In the genomic region with DNA sequence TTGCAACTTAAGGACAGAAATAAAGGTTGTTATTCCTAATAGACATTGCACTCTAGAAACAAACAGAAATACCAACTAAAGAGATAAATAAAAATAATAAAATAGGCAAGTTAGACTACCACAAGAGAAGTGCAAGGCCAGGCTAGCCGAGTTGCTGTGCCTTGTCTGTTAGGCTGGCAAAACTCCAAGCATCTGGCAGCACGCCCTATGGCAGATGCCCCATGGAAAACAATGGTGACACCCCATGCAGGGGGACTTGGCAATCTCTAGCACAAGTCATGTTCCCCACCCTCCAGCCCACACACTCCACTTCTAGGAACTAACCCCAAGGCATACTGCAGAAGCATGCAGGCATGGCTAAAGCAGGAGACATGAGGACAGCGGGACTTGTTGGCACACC, we compare ENCODE assay signal across 12 mouse cellular contexts. TPM values are rescaled to one million over a fixed set of nuclear protein-coding genes. Genes with fewer than 3 reads are reported as not detected.
A peak's percentile ranks its signal among the peaks of the same experiment; 100 is the strongest.
DNase-seq lines count a peak whose midpoint lies in the region; ATAC-seq lines count a peak whose summit lies in the region.
"Had no signal": no experiment of that assay in that cellular context is flagged by ENCODE, and none has a peak within 500 bp of the region (broad histone marks: within the 10 kb centered on the region; RNA-seq: fewer than 3 reads in every experiment).

No protein-coding gene starts in this region.

- DNase-seq in heart, adult 18-20 months: peak; percentile 26 to 64
- DNase-seq in heart, adult 11 months: no peak
- peak; percentile 62 for DNase-seq in midbrain, embryonic 14.5 days
- no peak for DNase-seq in midbrain, embryonic 10.5 days (ENCODE audit: low spot score)
- DNase-seq in adrenal gland, postnatal 36 days: peak; percentile 79
- DNase-seq in layer of hippocampus, postnatal 10 days (ENCODE audit: low spot score in 2 of 2): peak; percentile 59 to 71
- DNase-seq in left cerebral cortex, adult 9 months (ENCODE audit: low spot score in 2 of 2): no peak
- no peak for DNase-seq in kidney, adult 18-20 months
- DNase-seq: thymus, adult 2 months had no signal

- no peak overlapping the region for H3K4me2 ChIP-seq in midbrain, embryonic 14.5 days (ENCODE audit: low read length)
- H3K4me2 ChIP-seq: liver, embryonic 15.5 days had no signal

- H3K36me3 ChIP-seq in midbrain, embryonic 14.5 days (ENCODE audit: control insufficient read depth, insufficient read depth, low read length): no peaks in the 10 kb centered on the region
- H3K36me3 ChIP-seq in midbrain, embryonic 10.5 days: no peaks in the 10 kb centered on the region
- H3K36me3 ChIP-seq: liver, embryonic 15.5 days had no signal

- 68% methylated on average over 3 of the region's 3 CpGs for WGBS in midbrain, embryonic 14.5 days
- 85% methylated on average over 3 of the region's 3 CpGs for WGBS in midbrain, embryonic 10.5 days

- no peak overlapping the region for H3K4me3 ChIP-seq in midbrain, embryonic 14.5 days (replicated peaks; ENCODE audit: low read depth, low read length)
- no peak overlapping the region for H3K4me3 ChIP-seq in midbrain, embryonic 10.5 days
- H3K4me3 ChIP-seq: liver, embryonic 15.5 days had no signal

- H3K27me3 ChIP-seq in midbrain, embryonic 14.5 days (ENCODE audit: control insufficient read depth, insufficient read depth, low read length): no peaks in the 10 kb centered on the region
- peaks cover 9% of the 10 kb centered on the region for H3K27me3 ChIP-seq in midbrain, embryonic 10.5 days (ENCODE audit: low read depth, poor library complexity, severe bottlenecking)
- H3K27me3 ChIP-seq: liver, embryonic 15.5 days had no signal

- H3K9ac ChIP-seq in midbrain, embryonic 14.5 days (replicated peaks; ENCODE audit: low read length): no peak overlapping the region
- H3K9ac ChIP-seq: liver, embryonic 15.5 days had no signal

- H3K27ac ChIP-seq in midbrain, embryonic 14.5 days (replicated peaks; ENCODE audit: low read depth, low read length): no peak overlapping the region
- H3K27ac ChIP-seq in midbrain, embryonic 10.5 days (replicated peaks): no peak overlapping the region
- H3K27ac ChIP-seq: liver, embryonic 15.5 days had no signal

- no peak for ATAC-seq in midbrain, embryonic 14.5 days (ENCODE audit: low FRiP score, low TSS enrichment)
- ATAC-seq: CD4-positive, CD25-positive, alpha-beta regulatory T cell, adult 4 months had no signal

- H3K9me3 ChIP-seq in midbrain, embryonic 14.5 days (ENCODE audit: control insufficient read depth, low read length): no peaks in the 10 kb centered on the region
- no peaks in the 10 kb centered on the region for H3K9me3 ChIP-seq in midbrain, embryonic 10.5 days (replicated peaks)
- H3K9me3 ChIP-seq: liver, embryonic 15.5 days had no signal

- H3K4me1 ChIP-seq in midbrain, embryonic 14.5 days (ENCODE audit: control insufficient read depth, insufficient read depth, low read length): peaks cover 17% of the 10 kb centered on the region
- H3K4me1 ChIP-seq in midbrain, embryonic 10.5 days: peaks cover 42% of the 10 kb centered on the region
- H3K4me1 ChIP-seq: liver, embryonic 15.5 days had no signal

RNA-seq across cellular contexts. Expression of a gene that starts 47.6 kb away (rescaled TPM):
- total RNA-seq in heart, adult 18-20 months (2021): 1 to 10 TPM; 4.2 to 4.3 TPM
- polyA plus RNA-seq in midbrain, embryonic 14.5 days (2014; fragmentation: Nextera tagmentation; extraction: Ambion mirVana): 215 and 238 TPM in 2 replicates
- polyA plus RNA-seq in midbrain, embryonic 10.5 days (2016; fragmentation: Nextera tagmentation; extraction: Ambion mirVana): 107 and 159 TPM in 2 replicates
- total RNA-seq in adrenal gland, postnatal 36 days (2021): 1 to 10 TPM in 1 of 2 experiments, under 1 TPM in 1; 0.83 to 2.2 TPM
- total RNA-seq in layer of hippocampus, postnatal 10 days (2021): 100 to 1,000 TPM; 117 to 125 TPM
- total RNA-seq: monocyte, adult 5-6 weeks had no signal
- polyA plus RNA-seq: CD4-positive, CD25-positive, alpha-beta regulatory T cell, adult 4 months had no signal

Comparison
In these comparisons a context has a peak if more than half of its experiments do, and no peak if none do; other contexts are left out.
1. DNase-seq: peak in heart, adult 18-20 months (2 of 2), midbrain, embryonic 14.5 days (single experiment), adrenal gland, postnatal 36 days (2 of 2) and layer of hippocampus, postnatal 10 days (2 of 2); none in heart, adult 11 months (single experiment), midbrain, embryonic 10.5 days (single experiment), left cerebral cortex, adult 9 months (0 of 2) and kidney, adult 18-20 months (single experiment).
2. RNA of a gene that starts 47.6 kb away (total RNA-seq): 117 to 125 TPM in layer of hippocampus, postnatal 10 days; 4.2 to 4.3 TPM in heart, adult 18-20 months and 0.83 to 2.2 TPM in adrenal gland, postnatal 36 days; every median in the first group is over 10 times any median in the second.